Mouse (Mus musculus) intestine, postnatal 0 days (tissue): ENCODE measurements around the gene Syk. TPM values are rescaled to one million over a fixed set of nuclear protein-coding genes. Genes with fewer than 3 reads are reported as not detected.

Experiments
- ATAC-seq: fragments of 200-750 bp; cut with Nextera tagmentation; 2 replicates; pipeline ENCODE4 v1.8.0; 2017; ENCODE audit warnings: mild to moderate bottlenecking, moderate TSS enrichment, moderate library complexity
- H3K27ac ChIP-seq: fragments of 300-500 bp; sonication (generic); 2 replicates; pipeline ENCODE4 v1.5.1; 2014; ENCODE audit warnings: mild to moderate bottlenecking, low read depth, low read length, moderate library complexity
- H3K27me3 ChIP-seq: fragments of 300-500 bp; sonication (generic); replicated peaks from 2 replicates; pipeline ENCODE4 v1.6.1; 2014; ENCODE audit warnings: low read length, mixed read lengths; ENCODE audit not compliant: control insufficient read depth, insufficient read depth
- H3K36me3 ChIP-seq: fragments of 300-500 bp; sonication (generic); 2 replicates; pipeline ENCODE4 v1.6.1; 2014; ENCODE audit warnings: mild to moderate bottlenecking, moderate library complexity; ENCODE audit not compliant: control insufficient read depth, insufficient read depth
- H3K4me1 ChIP-seq: fragments of 300-500 bp; sonication (generic); replicated peaks from 2 replicates; pipeline ENCODE4 v1.6.1; 2014; ENCODE audit warnings: antibody characterized with exemption, low read length, mixed read lengths; ENCODE audit not compliant: control insufficient read depth, insufficient read depth
- H3K4me2 ChIP-seq: fragments of 300-500 bp; sonication (generic); replicated peaks from 2 replicates; pipeline ENCODE4 v1.6.1; 2014; ENCODE audit warnings: low read depth, mild to moderate bottlenecking, moderate library complexity
- H3K4me3 ChIP-seq: fragments of 300-500 bp; sonication (generic); 2 replicates; pipeline ENCODE4 v1.5.1; 2014; ENCODE audit warnings: low read depth, low read length
- H3K9ac ChIP-seq: fragments of 300-500 bp; sonication (generic); 2 replicates; pipeline ENCODE4 v1.6.1; 2014; ENCODE audit warnings: mild to moderate bottlenecking, low read depth, low read length
- H3K9me3 ChIP-seq: fragments of 300-500 bp; sonication (generic); 2 replicates; pipeline ENCODE4 v1.6.1; 2016; ENCODE audit warnings: mixed run types; ENCODE audit not compliant: control insufficient read depth
- CTCF ChIP-seq: sonication (generic); IDR thresholded peaks from 2 replicates; pipeline ENCODE4 v1.5.1; 2016; ENCODE audit warnings: low read depth, mild to moderate bottlenecking, control low read depth, antibody characterized with exemption, moderate library complexity
- WGBS: fragments of 180-500 bp; shearing (Covaris S2); extraction: QIAGEN DNeasy Blood & Tissue Kit; methylation state at CpG from one replicate; pipeline ENCODE4 v1.1.7; 2014; 5-methylcytosine and 5-hydroxymethylcytosine counted together
- polyA plus RNA-seq: library from polyadenylated mRNA; unstranded; fragments of >200 nt; fragmentation: Nextera tagmentation; extraction: Ambion mirVana; gene quantifications from 2 replicates; pipeline ENCODE4 v1.2.1, GENCODE M21; 2015

The Syk gene
- polyA plus RNA-seq, 1 experiment from 2014 or later, result 2.0 TPM

DNA sequence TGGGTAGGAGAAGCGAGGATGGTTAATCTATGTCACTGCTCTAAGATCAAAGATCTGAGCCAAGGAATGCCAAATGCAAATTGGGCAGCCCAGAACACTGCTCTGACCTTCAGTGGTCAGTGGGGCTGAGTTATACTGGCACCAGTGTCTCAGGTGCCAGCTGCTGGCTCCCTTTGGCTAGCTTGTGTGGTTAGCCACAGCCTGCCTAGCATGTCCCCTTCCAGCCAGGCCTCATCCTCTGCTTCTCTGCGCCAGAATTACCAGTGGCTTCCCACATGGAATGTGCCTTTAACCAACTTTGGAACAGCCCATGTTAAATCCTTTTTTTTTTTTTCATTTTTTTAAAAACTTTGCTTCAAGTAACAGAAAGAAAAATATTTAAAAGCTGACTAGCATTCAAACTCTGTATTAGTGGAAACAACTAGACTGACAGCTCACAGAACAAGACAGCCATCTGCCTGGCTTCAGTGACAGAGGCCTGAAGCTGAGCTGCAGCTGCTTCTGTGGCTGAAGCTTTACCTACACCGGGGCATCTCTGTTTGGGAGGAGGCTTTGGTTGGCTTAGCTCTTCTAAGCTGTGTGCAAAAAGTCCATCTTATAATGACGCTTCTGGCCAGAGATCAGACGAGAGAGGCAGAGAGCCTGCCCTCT, 41.5 kb upstream of the Syk start:
- H3K4me2 ChIP-seq, result no peak overlapping the region
- no peaks in the 10 kb centered on the region for H3K9me3 ChIP-seq
- WGBS, result 70% methylated on average over 5 of the region's 5 CpGs

GRCm38 (mm10) chr13:52542036-52542526, 40.9 kb upstream of the Syk start:
- no peak for TF ChIP-seq CTCF
- H3K4me3 ChIP-seq, result no peak overlapping the region
- no peak overlapping the region for H3K4me2 ChIP-seq
- no peaks in the 10 kb centered on the region for H3K36me3 ChIP-seq
- 74% methylated on average over 8 of the region's 8 CpGs for WGBS
- no peaks in the 10 kb centered on the region for H3K27me3 ChIP-seq
- H3K9me3 ChIP-seq, result no peaks in the 10 kb centered on the region
- no peak overlapping the region for H3K27ac ChIP-seq
- no peak for ATAC-seq
- H3K4me1 ChIP-seq, result no peaks in the 10 kb centered on the region
- H3K9ac ChIP-seq, result no peak overlapping the region

More for the DNA sequence above, 41.5 kb upstream of the Syk start:
- no peaks in the 10 kb centered on the region for H3K4me1 ChIP-seq
- H3K27me3 ChIP-seq, result no peaks in the 10 kb centered on the region
- H3K9ac ChIP-seq, result no peak overlapping the region
- ATAC-seq, result no peak
- no peaks in the 10 kb centered on the region for H3K36me3 ChIP-seq
- no peak overlapping the region for H3K27ac ChIP-seq
- no peak overlapping the region for H3K4me3 ChIP-seq
- no peak for TF ChIP-seq CTCF

DNA sequence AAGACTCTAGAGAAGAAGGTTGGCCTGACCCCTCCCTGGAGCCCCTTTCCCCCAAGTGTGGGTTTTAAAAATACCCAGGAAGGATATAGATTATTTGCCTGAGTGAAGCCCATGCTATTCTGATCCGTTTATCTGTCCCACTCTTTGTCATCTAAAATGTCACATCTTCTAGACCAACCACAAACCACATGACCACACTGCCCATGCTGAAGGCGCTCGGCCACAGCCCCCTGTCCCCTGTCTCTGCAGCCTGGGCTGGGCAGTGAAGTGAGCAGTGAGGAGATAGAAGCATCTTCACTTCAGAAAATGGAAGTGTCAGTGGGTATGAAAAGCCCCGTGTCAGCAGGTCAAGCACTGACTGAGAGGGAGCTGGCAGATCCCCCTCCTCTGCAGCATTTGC, 40.3 kb upstream of the Syk start:
- 60% methylated on average over 4 of the region's 4 CpGs for WGBS
- H3K27ac ChIP-seq, result no peak overlapping the region
- H3K9ac ChIP-seq, result no peak overlapping the region
- H3K27me3 ChIP-seq, result no peaks in the 10 kb centered on the region
- H3K9me3 ChIP-seq, result no peaks in the 10 kb centered on the region
- no peak for ATAC-seq
- H3K36me3 ChIP-seq, result no peaks in the 10 kb centered on the region
- no peak overlapping the region for H3K4me3 ChIP-seq
- no peak for TF ChIP-seq CTCF
- H3K4me2 ChIP-seq, result no peak overlapping the region
- H3K4me1 ChIP-seq, result no peaks in the 10 kb centered on the region

DNA sequence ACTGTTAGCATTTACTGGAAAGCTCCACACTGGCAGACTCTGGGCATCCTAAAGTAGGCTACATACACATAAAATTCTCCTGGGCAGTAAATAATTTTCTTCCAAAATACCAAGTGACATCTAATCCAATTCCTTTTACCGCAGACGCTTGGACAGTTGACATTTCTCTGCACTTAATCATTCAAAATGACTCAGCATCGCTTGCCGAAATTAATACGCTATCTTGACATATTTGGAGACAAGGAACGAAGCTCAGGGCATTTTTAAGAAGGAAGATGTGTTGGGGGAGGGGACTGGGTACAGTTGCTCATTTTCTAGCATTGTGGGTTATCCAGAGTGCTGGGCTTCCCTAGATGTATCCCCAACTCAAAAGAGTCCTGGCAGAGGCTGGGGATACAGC, 36.7 kb upstream of the Syk start:
- no peak overlapping the region for H3K9ac ChIP-seq
- ATAC-seq, result no peak
- H3K4me1 ChIP-seq, result no peaks in the 10 kb centered on the region
- H3K27ac ChIP-seq, result no peak overlapping the region
- H3K9me3 ChIP-seq, result no peaks in the 10 kb centered on the region
- no peak overlapping the region for H3K4me2 ChIP-seq
- H3K27me3 ChIP-seq, result no peaks in the 10 kb centered on the region
- no peaks in the 10 kb centered on the region for H3K36me3 ChIP-seq
- H3K4me3 ChIP-seq, result no peak overlapping the region
- WGBS, result 82% methylated on average over 6 of the region's 6 CpGs
- TF ChIP-seq CTCF, result no peak

DNA sequence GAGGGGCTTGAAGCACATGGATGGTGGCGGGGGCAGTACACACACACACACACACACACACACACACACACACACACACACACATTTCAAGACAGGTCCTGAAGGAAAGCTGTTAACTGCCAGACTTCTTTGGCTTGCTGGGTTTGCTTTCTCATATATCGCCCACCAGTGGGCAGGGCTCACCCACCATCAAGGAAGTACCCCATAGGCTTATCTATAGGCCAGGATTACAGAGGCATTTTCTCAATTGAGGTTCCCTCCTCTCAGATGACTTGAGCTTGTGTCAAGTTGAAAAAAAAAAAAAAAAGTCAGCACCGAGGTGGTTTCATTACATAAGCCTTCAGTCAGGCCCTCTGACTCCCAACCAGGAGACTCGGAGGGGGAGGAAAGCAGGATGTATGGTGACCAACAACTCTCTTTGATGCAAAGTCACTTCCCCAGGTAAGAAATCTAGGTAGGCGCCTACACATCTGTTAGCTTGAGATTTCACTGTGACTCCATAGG, 32.2 kb upstream of the Syk start:
- H3K27me3 ChIP-seq, result no peaks in the 10 kb centered on the region
- no peak overlapping the region for H3K4me3 ChIP-seq
- WGBS, result 65% methylated on average over 5 of the region's 5 CpGs
- no peak overlapping the region for H3K9ac ChIP-seq
- TF ChIP-seq CTCF, result no peak
- no peak overlapping the region for H3K27ac ChIP-seq
- no peak for ATAC-seq
- no peaks in the 10 kb centered on the region for H3K9me3 ChIP-seq
- no peaks in the 10 kb centered on the region for H3K36me3 ChIP-seq
- no peak overlapping the region for H3K4me2 ChIP-seq
- no peaks in the 10 kb centered on the region for H3K4me1 ChIP-seq

- Histone ChIP-seq H3K27ac (no peak overlapping the region), H3K4me2 (no peak overlapping the region), H3K36me3 (no peaks in the 10 kb centered on the region), H3K9me3 (no peaks in the 10 kb centered on the region), H3K4me3 (no peak overlapping the region), H3K9ac (no peak overlapping the region), H3K27me3 (no peaks in the 10 kb centered on the region), H3K4me1 (no peaks in the 10 kb centered on the region)
- ATAC-seq, result no peak
- no peak for TF ChIP-seq CTCF
- WGBS, result 84% methylated on average over 9 of the region's 9 CpGs
Measured at GRCm38 (mm10) chr13:52551275-52551674, 31.7 kb upstream of the Syk start.
